Mouse (Mus musculus) cerebellum, adult 18-20 months (tissue): ENCODE measurements at regions not wholly inside any gene's neighbourhood (a gene's known extent, or its start where the extent isn't known, plus 50 kb on each side); places are given as distances from the start of the nearest gene placed in this dataset.

ENCODE experiments used
- DNase-seq, 2 experiments: peaks; one replicate each; pipeline ENCODE4 v3.0.0; 2021

DNA sequence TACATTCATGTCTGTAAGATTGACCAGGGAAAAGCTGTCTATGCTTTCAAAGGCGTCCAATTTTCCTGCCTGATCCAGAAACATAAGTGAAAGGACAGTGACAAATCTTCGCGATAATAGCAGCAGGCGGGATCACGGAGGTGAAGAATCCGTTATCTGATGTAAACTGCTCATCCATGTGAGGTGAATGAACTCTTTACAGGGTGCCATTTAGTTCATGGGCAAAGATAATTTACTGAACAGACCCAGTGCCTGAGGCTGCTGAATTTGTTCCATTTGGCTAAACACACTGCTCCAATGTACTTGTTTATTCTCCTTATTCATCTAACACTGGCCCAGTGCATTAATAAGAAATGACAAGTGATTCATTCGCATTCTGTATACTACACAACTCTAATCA is 3534.3 kb upstream of the Lrrc6 start:
- DNase-seq, result peak in 1 of 2 experiments; percentile 2

DNA sequence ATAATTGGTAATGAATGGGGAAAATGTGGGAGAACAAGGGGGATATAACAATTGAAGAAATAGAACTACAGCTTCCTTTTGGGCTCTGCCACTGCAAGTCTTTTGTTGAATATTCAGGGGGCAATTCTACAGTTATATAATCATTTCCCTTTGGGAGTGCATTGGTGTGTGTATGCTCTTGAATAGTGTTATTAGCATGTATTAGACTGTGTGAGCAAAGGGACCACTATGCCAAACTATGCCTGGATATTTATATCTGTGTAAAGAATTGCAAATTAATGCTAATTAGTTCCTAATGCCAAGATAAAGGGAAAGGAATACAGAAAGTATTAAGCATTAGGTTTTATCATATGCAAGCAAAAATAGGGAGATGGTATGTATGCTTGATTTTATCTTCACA is 3528.8 kb upstream of the Lrrc6 start:
- DNase-seq, result no peak

DNA sequence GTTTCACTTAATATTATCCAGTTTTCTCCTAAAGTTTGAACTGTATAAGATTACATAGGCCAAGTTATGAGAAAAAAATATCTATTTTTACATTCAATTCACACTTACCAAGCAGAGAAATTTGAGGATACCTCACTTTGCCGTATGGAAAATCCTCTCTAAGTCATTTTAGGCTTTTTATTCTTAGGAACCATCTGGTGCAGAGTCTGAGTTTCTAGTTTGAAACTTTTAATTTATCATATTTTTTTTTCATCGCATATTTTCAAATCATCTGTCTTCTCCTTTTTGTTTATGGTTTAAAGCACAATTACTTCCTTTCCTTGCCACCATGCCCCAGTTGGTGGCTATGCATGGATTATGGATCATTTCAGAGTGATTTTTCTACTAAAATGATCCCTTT is 3512.1 kb upstream of the Lrrc6 start:
- DNase-seq, result no peak
